Mouse (Mus musculus) v-Abl transformed pro-B cells (cell line): ENCODE measurements around the gene Ctsd.

Experiments used
- in situ Hi-C, 2 experiments: fragments of 400-800 bp; cut with MboI; formaldehyde crosslinking; loops; one replicate each; pipeline ENCODE4 v1.15.1; 2025; ENCODE audit not compliant: unreplicated experiment in 2 of 2

Gene Ctsd

DNA sequence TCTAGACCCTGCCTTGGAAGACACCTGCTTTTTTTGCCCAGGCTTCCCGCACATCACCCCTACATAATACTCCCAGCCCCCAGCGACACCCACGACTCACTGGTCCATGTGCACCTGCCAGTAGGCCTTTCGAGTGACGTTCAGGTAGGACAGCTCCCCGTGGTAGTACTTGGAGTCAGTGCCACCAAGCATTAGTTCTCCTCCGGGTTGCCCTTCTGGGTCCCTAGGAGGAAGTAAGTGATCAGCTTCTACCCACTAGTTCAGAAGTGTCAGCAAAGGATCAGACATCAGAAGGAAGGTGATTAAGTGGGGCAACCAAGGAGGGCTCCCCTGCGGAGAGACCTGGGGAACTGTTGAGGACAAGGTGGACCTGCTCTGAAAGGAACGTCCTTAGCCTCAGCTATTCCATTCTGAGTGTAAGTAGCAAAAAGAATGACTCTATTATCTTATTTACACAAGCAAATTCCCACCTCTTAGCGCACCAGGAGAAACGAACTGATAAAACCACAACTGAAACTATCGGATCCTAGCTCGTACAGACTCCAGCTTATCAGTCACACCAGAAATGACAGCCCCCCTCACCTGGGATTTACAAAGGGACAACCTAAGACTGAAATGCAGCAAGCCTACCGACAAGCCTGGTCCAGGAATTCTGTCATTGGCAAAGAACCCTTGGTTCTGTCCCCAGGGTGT is 10.5 kb downstream of the Ctsd start:
- in situ Hi-C loops, result no loop called here

DNA sequence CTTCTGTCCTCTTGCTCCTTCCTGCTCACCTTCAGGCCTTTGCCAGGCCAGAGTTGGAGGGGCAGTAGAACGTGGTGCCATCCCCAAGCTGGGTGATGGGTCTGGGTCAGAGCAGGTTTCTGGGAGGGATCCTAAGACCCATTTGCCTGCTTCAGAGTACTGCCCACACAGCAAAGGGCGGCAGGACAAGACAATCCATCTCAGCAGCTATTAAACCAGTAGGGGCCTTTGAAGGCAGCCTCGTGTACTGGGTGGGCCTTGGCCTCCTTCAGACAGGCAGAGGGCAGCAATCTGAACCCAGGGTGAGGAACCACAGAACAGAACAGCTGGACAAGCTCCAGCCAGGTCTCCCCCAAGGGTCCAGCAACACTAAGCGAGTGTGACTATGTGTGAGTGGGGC is 11.7 kb downstream of the Ctsd start:
- in situ Hi-C loops, result no loop called here

DNA sequence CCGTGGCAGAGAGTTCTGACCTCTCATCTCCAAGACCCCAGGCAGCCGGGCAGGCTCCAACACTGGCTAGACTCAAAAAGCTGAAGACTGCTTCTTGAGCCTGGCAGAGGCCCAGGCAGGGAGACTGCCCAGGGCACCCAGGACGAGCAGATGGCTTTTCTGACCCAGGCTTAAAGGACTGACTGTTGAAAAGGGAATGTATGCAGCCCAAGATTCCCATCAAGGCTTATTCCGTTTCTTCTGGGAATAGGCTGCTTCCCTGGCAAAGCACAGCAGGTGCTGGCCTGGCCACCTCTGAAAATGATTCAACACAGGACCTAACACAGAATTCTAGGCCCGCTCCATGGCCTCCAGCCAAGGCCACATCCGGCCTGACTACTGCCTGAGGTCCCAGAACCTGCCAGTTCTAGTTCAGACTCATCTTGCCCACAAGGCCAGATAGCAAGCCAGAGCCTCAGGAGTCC is 12.5 kb downstream of the Ctsd start:
- in situ Hi-C loops, result no loop called here

DNA sequence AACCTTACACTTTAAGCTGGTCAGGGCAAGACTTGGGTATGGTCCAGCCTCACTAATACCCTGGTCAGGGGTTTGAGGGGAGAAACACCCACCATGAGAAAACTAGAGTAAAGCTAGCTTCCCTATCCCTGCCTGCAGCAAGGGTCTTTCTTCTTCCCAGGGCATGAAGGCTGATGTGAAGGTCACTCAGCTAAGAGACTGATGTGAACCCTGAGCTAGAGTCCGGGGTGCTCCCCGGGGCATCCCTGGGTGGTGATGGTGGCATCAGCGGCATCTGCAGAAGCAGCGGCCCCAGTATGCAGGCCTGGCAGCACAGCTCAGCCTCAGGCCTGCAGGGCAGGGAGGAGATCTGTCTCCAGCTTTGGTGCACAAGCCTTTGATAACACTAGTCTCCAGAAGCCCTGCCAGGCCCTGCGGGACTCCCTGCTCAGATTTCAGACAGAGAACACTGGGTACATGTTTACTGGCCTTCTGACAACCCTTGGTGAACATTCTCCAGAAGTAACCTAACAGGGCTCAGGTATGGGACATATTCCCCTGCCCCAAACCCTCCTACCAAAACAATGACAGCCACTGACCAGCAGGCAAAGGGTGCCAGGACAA is 13.3 kb downstream of the Ctsd start:
- in situ Hi-C loops, result no loop called here

DNA sequence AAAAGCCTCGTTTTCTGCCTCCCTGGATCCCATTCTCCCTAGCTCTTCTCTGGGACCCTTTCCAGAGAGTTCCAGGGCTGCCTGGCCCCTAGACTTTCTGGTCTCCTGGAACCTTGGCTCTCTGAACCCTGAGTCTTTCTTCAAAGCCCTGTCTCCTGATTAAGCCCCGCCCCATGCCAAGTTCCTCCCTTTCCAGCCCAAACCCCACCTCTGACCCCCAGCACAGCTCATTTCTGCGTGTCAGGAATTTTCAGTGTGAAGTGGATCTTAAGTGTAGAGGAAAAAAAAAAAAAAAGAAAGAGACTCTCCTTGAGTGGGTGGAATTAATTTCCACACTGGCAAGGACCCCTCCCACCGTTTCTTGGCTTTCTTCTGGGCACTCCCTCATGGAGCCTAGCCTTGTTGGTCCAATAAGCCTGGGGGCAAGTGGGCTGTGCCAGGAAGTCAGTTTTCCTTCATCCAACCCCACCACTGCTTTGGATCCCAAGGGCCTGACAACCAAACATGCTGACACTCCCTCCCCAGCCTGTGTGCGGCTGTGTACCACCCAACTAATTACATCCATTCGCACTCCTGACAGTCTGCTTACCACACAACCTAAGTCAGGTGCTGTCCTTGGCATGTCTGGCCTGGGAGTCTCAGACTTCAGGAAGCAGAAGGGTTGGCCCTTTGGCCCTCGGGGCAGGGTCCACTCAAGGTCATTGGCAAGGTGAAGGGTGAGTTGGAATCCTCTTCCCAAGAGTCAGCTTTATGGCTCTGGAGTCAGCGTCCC is 14.0 kb downstream of the Ctsd start, which contains the start of gene Ifitm10:
Gene Ifitm10 (minus strand): TSS at position 113 of the 772 bp plus-strand sequence.
- in situ Hi-C loops, result no loop called here

DNA sequence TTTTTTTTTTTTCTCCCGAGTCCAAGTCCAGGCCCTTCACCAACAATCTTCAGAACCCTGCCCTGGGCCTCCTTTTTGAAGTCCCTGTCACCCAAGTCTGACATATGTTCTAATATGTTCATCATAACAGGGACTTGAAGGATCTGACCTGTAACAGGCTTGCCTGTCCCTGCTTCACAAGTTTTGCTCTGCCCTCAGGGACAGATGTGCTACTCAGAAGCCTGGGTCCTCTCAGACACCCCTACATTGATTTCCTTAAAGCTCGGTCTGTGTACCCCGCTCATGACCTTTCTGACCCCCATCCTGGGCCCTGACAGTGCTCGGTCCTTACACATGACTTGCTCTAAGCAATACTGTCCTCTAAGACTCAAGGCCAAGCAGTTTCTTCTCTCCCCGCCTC is 14.8 kb downstream of the Ctsd start:
- in situ Hi-C loops, result no loop called here

DNA sequence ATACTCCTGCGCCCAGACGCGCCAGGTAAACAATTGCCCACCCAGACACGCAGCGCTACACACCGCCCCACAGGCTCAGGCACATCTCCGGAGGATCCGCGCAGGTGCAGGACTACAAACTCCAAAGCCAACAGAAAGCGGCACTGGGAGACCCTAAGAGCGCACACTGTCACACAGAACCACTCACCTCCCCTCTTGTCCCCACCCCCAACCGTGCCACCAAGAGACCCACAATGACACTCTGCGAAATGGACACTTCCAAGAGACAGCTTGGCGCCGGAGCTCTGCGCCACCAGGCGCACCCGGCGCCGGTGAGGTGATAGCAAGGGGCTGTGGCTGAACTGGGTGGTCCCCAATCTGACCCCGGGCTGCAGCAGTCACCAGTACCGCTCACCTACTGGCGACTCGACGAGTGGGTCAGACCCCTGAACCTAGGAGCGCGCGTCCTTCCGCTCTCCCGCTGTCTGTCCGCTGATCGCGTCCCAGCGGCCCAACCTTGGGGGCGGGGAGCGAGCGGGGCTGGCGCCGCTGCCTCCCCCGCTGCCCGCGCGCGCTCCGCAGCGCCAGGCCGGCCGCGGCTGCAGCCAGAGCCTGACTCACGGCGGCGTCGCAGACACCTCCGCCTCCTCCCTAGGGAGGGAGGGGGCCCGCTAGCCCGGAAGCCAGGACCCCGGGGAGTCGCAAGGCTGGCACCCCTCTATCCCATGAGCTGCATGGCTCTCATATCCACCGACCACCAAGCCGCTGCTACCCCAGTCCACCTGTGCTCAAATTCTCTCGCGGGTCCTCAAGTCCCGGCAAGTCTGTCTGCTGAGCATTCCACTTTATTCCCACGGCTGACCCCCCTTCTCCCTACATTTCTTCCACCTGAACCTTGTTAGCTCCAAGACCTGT is 15.8 kb downstream of the Ctsd start:
- in situ Hi-C loops, result no loop called here

DNA sequence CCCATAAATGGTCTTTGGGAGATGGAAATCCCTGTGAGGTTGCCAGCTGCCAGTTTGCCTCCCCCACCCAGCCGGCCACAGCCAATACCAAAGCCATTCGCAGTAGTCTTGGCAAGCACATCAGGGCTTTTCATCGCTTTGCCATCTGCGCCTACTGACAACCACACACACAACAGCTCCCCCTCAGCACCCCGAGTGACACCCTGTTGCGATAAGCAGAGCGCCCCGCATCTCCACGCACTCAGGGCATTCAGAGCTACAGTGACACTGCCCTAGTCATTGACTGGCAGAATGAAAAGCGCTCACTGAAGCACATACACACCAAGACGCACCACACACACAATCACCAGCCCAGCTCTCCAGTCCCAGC is 16.5 kb downstream of the Ctsd start:
- in situ Hi-C loops, result no loop called here

DNA sequence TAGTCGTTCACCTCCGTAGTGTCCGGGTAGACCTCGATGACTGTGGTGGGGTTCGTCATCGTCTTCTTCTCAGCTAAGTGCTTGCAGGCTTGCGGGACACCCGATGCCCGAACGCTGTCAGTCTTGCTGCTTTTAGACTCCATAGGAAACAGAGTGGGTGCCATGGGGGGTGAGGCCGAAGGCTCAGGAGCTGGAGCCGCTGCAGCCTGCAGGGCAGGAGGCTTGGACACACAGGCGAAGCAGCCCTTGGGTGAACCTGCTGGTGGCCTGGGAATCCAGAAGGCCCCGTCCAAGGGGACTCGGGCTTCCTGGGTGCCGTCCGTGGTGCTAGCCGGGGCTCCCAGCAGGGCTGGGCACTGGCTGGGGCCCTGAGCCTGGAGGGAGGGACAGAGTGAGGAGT is 16.9 kb downstream of the Ctsd start:
- in situ Hi-C loops, result no loop called here

DNA sequence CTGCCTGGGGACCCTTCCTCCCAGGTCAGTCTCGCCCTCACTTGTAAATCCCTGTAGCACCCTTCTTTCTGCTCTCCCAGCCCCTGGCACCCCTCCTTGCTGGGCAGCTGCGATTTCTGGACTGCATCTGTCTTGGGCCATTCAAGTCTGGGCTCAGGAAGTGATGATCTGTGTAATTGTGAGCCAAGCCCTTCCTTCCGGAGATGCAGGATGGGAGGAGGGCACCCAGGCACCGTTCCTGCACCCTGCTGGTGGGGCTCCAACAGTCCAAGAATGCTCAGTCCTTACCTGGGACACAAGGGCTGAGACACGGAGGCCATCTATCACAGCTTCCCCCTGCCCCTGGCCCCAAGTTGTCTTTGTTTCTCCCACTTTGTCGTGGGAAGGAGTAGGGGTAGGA is 18.0 kb downstream of the Ctsd start:
- in situ Hi-C loops, result no loop called here

DNA sequence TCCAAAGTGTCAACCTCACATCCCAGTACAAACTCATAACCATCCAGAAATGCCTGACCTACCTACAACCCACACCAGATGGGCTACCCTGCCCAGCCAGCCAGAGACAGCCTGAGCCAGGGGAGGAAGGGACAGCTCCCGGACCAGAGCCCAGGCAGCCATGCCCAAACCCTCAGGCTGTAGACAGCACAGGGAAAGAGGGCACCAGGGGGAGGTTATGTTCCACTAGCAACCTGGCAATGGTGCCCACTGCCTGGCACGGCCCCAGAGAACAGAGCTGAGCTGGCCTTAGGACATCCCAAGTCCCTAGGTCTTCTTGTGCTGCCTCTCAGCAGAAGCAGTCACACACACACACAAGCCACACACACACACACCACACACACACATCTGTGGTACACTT is 19.0 kb downstream of the Ctsd start:
- in situ Hi-C loops, result no loop called here

DNA sequence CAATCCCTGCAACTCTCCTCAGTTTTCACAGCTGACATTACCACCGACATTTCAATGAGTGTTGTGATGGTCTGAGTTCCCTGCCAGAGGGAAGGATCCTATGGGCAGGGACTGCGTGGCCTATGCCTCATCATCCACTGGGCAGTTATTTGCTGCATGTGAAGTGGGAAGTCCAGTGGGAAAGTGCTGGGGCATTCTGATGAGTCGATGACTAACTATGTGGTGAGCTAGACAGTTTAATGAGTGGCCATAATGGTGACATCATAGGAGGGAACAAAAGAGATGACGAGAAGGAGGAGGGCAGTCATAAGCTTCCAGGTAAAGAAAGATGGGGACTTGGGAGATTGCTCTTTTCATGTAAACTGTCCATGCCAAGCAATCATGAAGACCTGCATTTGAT is 24.7 kb downstream of the Ctsd start:
- in situ Hi-C loops, result no loop called here

DNA sequence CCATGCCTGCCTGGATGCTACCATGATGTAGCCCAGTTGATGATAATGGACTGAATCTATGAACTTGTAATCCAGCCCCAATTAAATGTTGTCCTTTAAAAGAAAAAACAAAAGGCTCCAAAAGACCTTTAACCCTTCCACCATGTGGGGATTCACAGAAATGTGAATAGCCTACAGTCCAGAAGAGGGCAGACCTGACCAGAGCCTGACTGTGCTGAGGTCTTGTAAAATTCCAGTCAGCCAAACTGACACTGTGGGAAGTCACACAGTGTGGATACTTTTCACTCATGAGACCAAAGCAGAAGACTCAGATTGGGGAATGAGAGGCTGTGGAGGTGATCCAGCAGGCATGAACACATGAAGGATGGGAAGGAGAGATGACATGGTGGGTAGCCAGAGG is 27.1 kb downstream of the Ctsd start:
- in situ Hi-C loops, result no loop called here

DNA sequence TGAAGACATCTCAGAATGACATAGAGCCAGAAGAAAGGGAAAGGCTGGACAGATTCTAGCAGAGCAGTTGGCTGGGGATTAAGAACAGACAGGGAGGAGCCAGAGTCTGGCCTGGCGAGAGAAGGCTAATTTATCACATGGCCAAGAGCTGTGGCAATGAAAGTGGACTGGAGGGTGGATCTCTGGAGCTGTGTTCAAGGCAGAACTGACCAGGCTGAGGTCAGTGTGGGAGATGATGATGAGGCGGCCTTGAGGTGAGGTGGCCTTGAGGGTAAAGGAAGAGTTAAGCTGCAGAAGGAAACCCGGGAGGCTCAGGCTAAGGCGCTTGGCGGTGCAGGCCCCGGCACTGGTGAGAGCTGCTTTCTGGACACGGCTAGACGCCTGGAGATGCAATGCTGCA is 28.7 kb downstream of the Ctsd start:
- in situ Hi-C loops, result no loop called here

DNA sequence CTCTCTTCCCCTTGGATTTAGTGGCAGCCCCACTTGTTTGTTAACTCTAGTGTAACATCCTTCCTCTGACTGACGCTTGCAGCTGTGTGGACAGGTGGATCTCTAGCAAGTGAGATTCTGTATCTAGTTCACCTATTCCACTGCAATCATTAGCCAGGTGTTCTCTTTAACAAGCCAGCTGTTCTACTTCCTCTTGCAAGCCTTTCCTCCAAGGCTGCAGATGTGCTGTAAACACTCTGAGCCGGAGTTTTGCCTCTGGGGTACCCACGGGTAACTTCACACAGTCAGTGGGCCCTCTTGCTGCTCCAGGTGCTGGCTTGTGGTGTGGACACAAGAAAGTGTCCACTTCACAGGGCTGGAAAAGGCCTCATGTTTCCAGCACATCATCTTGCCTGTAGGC is 30.3 kb downstream of the Ctsd start:
- in situ Hi-C loops, result no loop called here

DNA sequence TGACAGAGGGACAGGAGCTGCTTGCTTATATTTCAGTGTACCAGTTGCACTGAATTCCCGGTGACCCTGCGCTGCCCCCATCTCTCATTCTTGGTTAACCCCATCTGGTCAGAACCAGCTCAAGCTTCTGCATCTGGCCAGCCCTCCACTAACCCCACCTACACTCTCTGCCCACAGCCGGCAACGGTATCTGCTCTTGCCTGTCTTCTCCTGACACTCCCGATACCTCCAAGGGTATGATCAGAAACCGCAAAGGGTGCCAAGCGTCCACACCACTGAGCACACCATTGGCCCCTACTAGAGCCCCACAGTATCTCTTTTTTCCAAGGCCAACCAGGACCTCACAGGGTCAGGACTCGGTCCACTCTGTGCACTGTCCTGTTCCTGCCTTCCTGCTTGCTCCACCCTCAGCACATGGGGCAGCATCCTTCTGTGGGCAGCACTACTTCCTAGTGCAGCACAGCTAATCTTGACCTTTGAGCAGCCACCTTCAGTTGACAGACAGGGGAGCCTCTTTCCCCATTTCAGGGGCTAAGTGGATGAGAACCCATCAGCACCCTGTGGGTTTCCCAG is 33.1 kb downstream of the Ctsd start:
- in situ Hi-C loops, result no loop called here

DNA sequence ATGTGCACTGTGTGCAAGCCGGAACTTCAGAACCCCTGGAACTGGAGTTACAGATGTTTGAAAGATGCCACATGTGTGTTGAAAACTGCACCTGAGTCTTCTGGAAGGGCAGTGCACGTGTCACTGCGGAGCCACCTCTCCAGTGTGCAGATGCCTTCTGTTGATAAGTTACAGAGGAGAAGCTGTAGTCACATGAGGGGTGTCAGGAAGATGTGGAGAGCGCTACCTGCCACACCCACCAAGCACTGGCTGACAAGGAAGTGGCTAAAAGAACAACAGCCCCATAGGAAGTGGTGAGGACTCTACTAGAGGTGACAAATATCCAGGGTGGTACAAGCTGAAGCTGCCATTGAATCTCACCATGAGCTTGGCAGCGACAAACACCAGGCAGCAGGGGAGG is 34.0 kb downstream of the Ctsd start:
- in situ Hi-C loops, result no loop called here

DNA sequence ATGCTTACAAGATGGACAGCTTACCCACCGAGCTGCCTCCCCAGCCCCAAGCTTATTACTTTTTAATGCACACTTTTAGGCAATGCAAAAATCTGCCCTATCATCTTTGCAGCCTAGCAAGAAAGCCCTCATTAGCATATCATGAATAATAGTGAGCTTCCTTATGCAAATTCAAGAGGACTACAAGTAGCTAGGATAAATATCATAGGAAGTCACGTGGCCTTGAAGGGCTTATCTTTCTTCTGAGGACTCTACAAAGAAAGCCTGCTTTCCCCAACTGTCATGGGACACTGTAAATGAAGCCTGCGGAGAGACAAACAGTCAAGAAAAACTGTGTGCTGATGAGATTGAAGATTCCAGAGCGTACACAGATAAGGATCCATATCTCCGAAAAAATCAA is 36.3 kb downstream of the Ctsd start:
- in situ Hi-C loops, result no loop called here

DNA sequence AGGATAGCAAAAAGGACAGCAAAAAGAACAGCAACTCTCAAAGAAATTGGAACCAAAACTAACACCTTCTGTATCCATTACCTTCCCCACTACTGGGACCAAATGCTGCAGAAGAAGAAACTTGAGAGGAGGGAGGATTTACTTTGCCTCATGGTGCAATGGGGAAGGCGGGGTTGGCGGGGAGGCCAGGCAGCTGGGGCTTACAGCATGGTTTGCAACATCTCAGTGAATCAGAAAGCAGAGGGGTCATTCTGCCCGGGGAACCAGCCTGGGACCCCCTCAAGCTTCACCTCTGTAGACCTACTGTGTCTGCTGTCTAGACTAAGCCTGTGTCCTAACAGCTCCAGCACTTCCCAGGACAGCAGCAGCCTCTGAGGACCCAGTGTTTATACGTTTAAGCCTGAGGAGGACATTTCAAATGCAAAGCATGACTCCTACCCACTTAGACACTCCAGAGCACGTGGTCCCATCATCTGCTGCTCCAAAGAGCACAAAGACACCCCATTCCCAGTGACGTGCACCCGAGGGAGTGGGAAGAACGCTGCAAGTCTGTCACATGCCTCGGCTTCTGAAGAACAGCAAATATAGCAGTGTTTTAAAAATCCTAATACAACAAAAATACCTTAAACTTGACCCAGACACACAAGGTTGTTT is 38.4 kb downstream of the Ctsd start:
- in situ Hi-C loops, result no loop called here

DNA sequence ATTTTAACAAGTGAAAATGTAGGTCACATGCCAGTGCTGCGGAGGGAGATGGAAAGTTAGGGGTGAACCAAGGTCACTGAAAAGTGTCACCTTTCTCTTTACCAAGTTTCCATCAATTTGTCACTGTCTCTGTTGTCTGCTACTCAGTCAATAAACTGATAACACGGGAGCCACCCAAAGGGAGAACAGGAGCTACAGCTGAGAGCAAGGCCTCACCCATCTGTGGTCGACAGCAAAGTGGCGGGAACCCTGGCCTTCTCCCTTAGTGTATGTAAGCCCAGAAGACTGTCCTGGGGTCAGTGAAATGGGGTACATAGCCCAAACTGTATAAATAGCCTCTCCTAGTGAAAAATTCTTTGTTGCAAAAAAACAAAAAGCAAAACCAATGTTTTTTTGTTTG is 40.3 kb downstream of the Ctsd start:
- in situ Hi-C loops, result no loop called here
